Mouse (Mus musculus) liver, adult 2 months (tissue): ENCODE measurements around the gene Klrg1.

Source experiments
- CTCF ChIP-seq: fragments of 200-500 bp; IDR thresholded peaks from 2 replicates; pipeline ENCODE4 v1.5.1; 2011; ENCODE audit warnings: low read depth, low read length, control low read depth
- POLR2A ChIP-seq: fragments of 200-500 bp; IDR thresholded peaks from 2 replicates; pipeline ENCODE4 v1.6.1; 2011; ENCODE audit warnings: low read length, control low read depth; ENCODE audit not compliant: insufficient read depth; ENCODE audit errors: extremely low read depth

GRCm38 (mm10) chr6:122284304-122284703 lies 1.6 kb upstream of the Klrg1 start:
- TF ChIP-seq CTCF (no peak), POLR2A (no peak)
